In genomic region chr2:28419898-28420297, GRCm38 (mm10) we compare ENCODE assay signal across 8 mouse cellular contexts. TPM values are rescaled to one million over a fixed set of nuclear protein-coding genes. Genes with fewer than 3 reads are reported as not detected.
DNase-seq lines count a peak whose midpoint lies in the region; ATAC-seq lines count a peak whose summit lies in the region.

No protein-coding gene starts in this region.

- no peak overlapping the region for H3K27ac ChIP-seq in kidney, embryonic 15.5 days
- no peak overlapping the region for H3K27ac ChIP-seq in forebrain, embryonic 16.5 days (ENCODE audit: low read length)
- no peak overlapping the region for H3K27ac ChIP-seq in hindbrain, embryonic 14.5 days

- no peak overlapping the region for H3K4me3 ChIP-seq in kidney, embryonic 15.5 days (replicated peaks)
- H3K4me3 ChIP-seq in forebrain, embryonic 16.5 days (replicated peaks; ENCODE audit: low read length): no peak overlapping the region
- no peak overlapping the region for H3K4me3 ChIP-seq in hindbrain, embryonic 14.5 days (replicated peaks; ENCODE audit: low read length)

- H3K4me1 ChIP-seq in kidney, embryonic 15.5 days: 0 out of 2 replicates have a peak, but pooled peaks cover 8% of the 10 kb centered on the region
- peaks cover 12% of the 10 kb centered on the region for H3K4me1 ChIP-seq in forebrain, embryonic 16.5 days (replicated peaks; ENCODE audit: control insufficient read depth, insufficient read depth, low read length)
- peaks cover 6% of the 10 kb centered on the region for H3K4me1 ChIP-seq in hindbrain, embryonic 14.5 days (replicated peaks; ENCODE audit: control insufficient read depth, insufficient read depth, low read length)

- peak; percentile 73 for DNase-seq in kidney, adult 11 months
- peak; percentile 95 for DNase-seq in hindbrain, embryonic 14.5 days (ENCODE audit: low spot score)
- DNase-seq in left cerebral cortex, postnatal 10 days (ENCODE audit: extremely low spot score in 1 of 2, low spot score in 2 of 2): peak; percentile 91 to 92
- DNase-seq in naive thymus-derived CD4-positive, alpha-beta T cell, adult 2 months (ENCODE audit: low read depth): peak; percentile 54
- peak; percentile 96 for DNase-seq in testis, postnatal 10 days (ENCODE audit: low spot score)

- H3K4me2 ChIP-seq in kidney, embryonic 15.5 days: no peak overlapping the region
- H3K4me2 ChIP-seq in forebrain, embryonic 16.5 days (ENCODE audit: low read length): no peak overlapping the region
- no peak overlapping the region for H3K4me2 ChIP-seq in hindbrain, embryonic 14.5 days (replicated peaks)

- ATAC-seq in kidney, embryonic 15.5 days (replicated peaks; ENCODE audit: low FRiP score): no peak
- ATAC-seq in cerebellum, adult (ENCODE audit: insufficient number of reproducible peaks, low FRiP score, low TSS enrichment): peak; percentile 9; the same call in 1 of the 2 replicates
- ATAC-seq in forebrain, embryonic 16.5 days: peak; percentile 58; the same call in 1 of the 2 replicates
- ATAC-seq in hindbrain, embryonic 14.5 days (ENCODE audit: low FRiP score): no peak

- intact Hi-C loops in left cerebral cortex, postnatal 10 days (cut with DNase I): loop anchor here (2.0 to 5.0 kb wide), 4 partner anchors 43 to 868 kb away; no protein-coding TSS in a partner anchor

- H3K27me3 ChIP-seq in kidney, embryonic 15.5 days: peaks cover 3% of the 10 kb centered on the region; the same call in 1 of the 2 replicates
- no peaks in the 10 kb centered on the region for H3K27me3 ChIP-seq in forebrain, embryonic 16.5 days (replicated peaks; ENCODE audit: control insufficient read depth, insufficient read depth, low read length)
- H3K27me3 ChIP-seq in hindbrain, embryonic 14.5 days (ENCODE audit: control insufficient read depth, insufficient read depth, low read length): no peaks in the 10 kb centered on the region

- H3K9ac ChIP-seq in kidney, embryonic 15.5 days: no peak overlapping the region
- H3K9ac ChIP-seq in forebrain, embryonic 16.5 days (replicated peaks; ENCODE audit: low read depth, low read length): no peak overlapping the region
- H3K9ac ChIP-seq in hindbrain, embryonic 14.5 days: no peak overlapping the region

- WGBS in kidney, embryonic 15.5 days: 19% methylated on average over 4 of the region's 4 CpGs
- 29% methylated on average over 4 of the region's 4 CpGs for WGBS in forebrain, embryonic 16.5 days
- WGBS in hindbrain, embryonic 14.5 days: 14% methylated on average over 4 of the region's 4 CpGs

- no peaks in the 10 kb centered on the region for H3K36me3 ChIP-seq in kidney, embryonic 15.5 days
- H3K36me3 ChIP-seq in forebrain, embryonic 16.5 days (ENCODE audit: control insufficient read depth, insufficient read depth): no peaks in the 10 kb centered on the region
- H3K36me3 ChIP-seq in hindbrain, embryonic 14.5 days (replicated peaks; ENCODE audit: control insufficient read depth, insufficient read depth): no peaks in the 10 kb centered on the region

- no peaks in the 10 kb centered on the region for H3K9me3 ChIP-seq in kidney, embryonic 15.5 days (replicated peaks)
- H3K9me3 ChIP-seq in forebrain, embryonic 16.5 days (ENCODE audit: control insufficient read depth, low read length): no peaks in the 10 kb centered on the region
- no peaks in the 10 kb centered on the region for H3K9me3 ChIP-seq in hindbrain, embryonic 14.5 days (ENCODE audit: control insufficient read depth, low read length)

RNA-seq across cellular contexts. Expression of gene Ppp1r26, which starts 26.7 kb away (rescaled TPM):
- polyA plus RNA-seq in kidney, embryonic 15.5 days (2015; fragmentation: Nextera tagmentation; extraction: Ambion mirVana): 5.4 and 6.0 TPM in 2 replicates
- 8.9 and 11.5 TPM in 2 replicates for polyA plus RNA-seq in forebrain, embryonic 16.5 days (2015; fragmentation: Nextera tagmentation; extraction: Ambion mirVana)
- polyA plus RNA-seq in hindbrain, embryonic 14.5 days (2014; fragmentation: Nextera tagmentation; extraction: Ambion mirVana): 15.5 and 15.9 TPM in 2 replicates
- 10 to 100 TPM; 26.9 to 27.3 TPM for total RNA-seq in left cerebral cortex, postnatal 10 days (2021)

RNA-seq across cellular contexts. Expression of gene 1700007K13Rik, which starts 46.2 kb away (rescaled TPM):
- 0.52 TPM in 1 of 2 replicates, not detected in the other for polyA plus RNA-seq in kidney, embryonic 15.5 days (2015; fragmentation: Nextera tagmentation; extraction: Ambion mirVana)
- polyA plus RNA-seq in forebrain, embryonic 16.5 days (2015; fragmentation: Nextera tagmentation; extraction: Ambion mirVana): 1.0 and 1.2 TPM in 2 replicates
- 4.0 and 6.2 TPM in 2 replicates for polyA plus RNA-seq in hindbrain, embryonic 14.5 days (2014; fragmentation: Nextera tagmentation; extraction: Ambion mirVana)
- 1 to 10 TPM; 3.2 to 3.5 TPM for total RNA-seq in left cerebral cortex, postnatal 10 days (2021)

RNA-seq across cellular contexts. Expression of gene Mrps2, which starts 48.0 kb away (rescaled TPM):
- polyA plus RNA-seq in kidney, embryonic 15.5 days (2015; fragmentation: Nextera tagmentation; extraction: Ambion mirVana): 62.0 and 64.0 TPM in 2 replicates
- polyA plus RNA-seq in forebrain, embryonic 16.5 days (2015; fragmentation: Nextera tagmentation; extraction: Ambion mirVana): 50.9 and 60.0 TPM in 2 replicates
- polyA plus RNA-seq in hindbrain, embryonic 14.5 days (2014; fragmentation: Nextera tagmentation; extraction: Ambion mirVana): 49.3 and 51.8 TPM in 2 replicates
- 10 to 100 TPM; 38.8 to 38.9 TPM for total RNA-seq in left cerebral cortex, postnatal 10 days (2021)

Comparison
In these comparisons a context has a peak if more than half of its experiments do, and no peak if none do; other contexts are left out.
1. ATAC-seq: peak in cerebellum, adult (single experiment) and forebrain, embryonic 16.5 days (single experiment); none in kidney, embryonic 15.5 days (single experiment) and hindbrain, embryonic 14.5 days (single experiment).
2. Peak in every context shown above with its lines, with median percentiles within 50 percentile points of each other: DNase-seq.